Mouse (Mus musculus) embryonic facial prominence, embryonic 13.5 days (tissue): Measurements from ENCODE around the gene 1700122O11Rik. TPM values are rescaled to one million over a fixed set of nuclear protein-coding genes. Genes with fewer than 3 reads are reported as not detected.
A peak's percentile ranks its signal among the peaks of the same experiment; 100 is the strongest.

ENCODE experiments used
- ATAC-seq: fragments of 200-750 bp; cut with Nextera tagmentation; 2 replicates; pipeline ENCODE4 v1.8.0; 2017; ENCODE audit warnings: low read depth; ENCODE audit not compliant: insufficient number of reproducible peaks, insufficient read depth, low FRiP score, low TSS enrichment
- H3K27ac ChIP-seq: fragments of 300-500 bp; sonication (generic); 2 replicates; pipeline ENCODE4 v1.5.1; 2015; ENCODE audit warnings: moderate library complexity, mild to moderate bottlenecking, inconsistent platforms
- H3K27me3 ChIP-seq: fragments of 300-500 bp; sonication (generic); 2 replicates; pipeline ENCODE4 v1.6.1; 2015; ENCODE audit warnings: mild to moderate bottlenecking, inconsistent platforms
- H3K36me3 ChIP-seq: fragments of 300-500 bp; sonication (generic); 2 replicates; pipeline ENCODE4 v1.6.1; 2015; ENCODE audit warnings: mild to moderate bottlenecking, inconsistent platforms
- H3K4me1 ChIP-seq: fragments of 300-500 bp; sonication (generic); 2 replicates; pipeline ENCODE4 v1.6.1; 2015; ENCODE audit warnings: inconsistent platforms
- H3K4me2 ChIP-seq: fragments of 300-500 bp; sonication (generic); 2 replicates; pipeline ENCODE4 v1.6.1; 2015; ENCODE audit warnings: moderate library complexity, mild to moderate bottlenecking, inconsistent platforms
- H3K4me3 ChIP-seq: fragments of 300-500 bp; sonication (generic); 2 replicates; pipeline ENCODE4 v1.5.1; 2015; ENCODE audit warnings: mild to moderate bottlenecking, inconsistent platforms
- H3K9ac ChIP-seq: fragments of 300-500 bp; sonication (generic); 2 replicates; pipeline ENCODE4 v1.6.1; 2015; ENCODE audit warnings: mild to moderate bottlenecking, inconsistent platforms
- H3K9me3 ChIP-seq: fragments of 300-500 bp; sonication (generic); 2 replicates; pipeline ENCODE4 v1.6.1; 2016; ENCODE audit warnings: inconsistent platforms
- WGBS: fragments of 180-500 bp; shearing (Covaris S2); methylation state at CpG from one replicate; pipeline ENCODE4 v1.1.7; 2015; ENCODE audit warnings: mixed read lengths; 5-methylcytosine and 5-hydroxymethylcytosine counted together
- polyA plus RNA-seq: library from polyadenylated mRNA; unstranded; fragments of >200 nt; fragmentation: Nextera tagmentation; extraction: Ambion mirVana; gene quantifications from 2 replicates; pipeline ENCODE4 v1.2.1, GENCODE M21; 2015

The 1700122O11Rik gene
- polyA plus RNA-seq, 1 experiment from 2014 or later: not detected

- Histone ChIP-seq H3K27me3 (no peaks in the 10 kb centered on the region), H3K27ac (peak overlapping the region; percentile 83), H3K4me2 (peak overlapping the region; percentile 70), H3K9ac (peak overlapping the region; percentile 61; the same call in 1 of the 2 replicates), H3K4me1 (peaks cover 41% of the 10 kb centered on the region), H3K9me3 (no peaks in the 10 kb centered on the region), H3K36me3 (no peaks in the 10 kb centered on the region), H3K4me3 (peak overlapping the region; percentile 40)
- no peak for ATAC-seq
- WGBS: 12% methylated on average over 7 of the region's 7 CpGs
Observed at GRCm38 (mm10) chr17:48001157-48001556, 36.9 kb downstream of the 1700122O11Rik start.

- 50% methylated on average over 3 of the region's 3 CpGs for WGBS
- Histone ChIP-seq H3K9me3 (no peaks in the 10 kb centered on the region), H3K27me3 (no peaks in the 10 kb centered on the region), H3K4me3 (no peak overlapping the region), H3K9ac (no peak overlapping the region), H3K4me2 (no peak overlapping the region), H3K36me3 (no peaks in the 10 kb centered on the region), H3K4me1 (peaks cover 31% of the 10 kb centered on the region), H3K27ac (no peak overlapping the region)
- no peak for ATAC-seq
Observed at GRCm38 (mm10) chr17:47999812-48000211, 38.3 kb downstream of the 1700122O11Rik start.

GRCm38 (mm10) chr17:47999403-47999802 lies 38.7 kb downstream of the 1700122O11Rik start:
- no peaks in the 10 kb centered on the region for H3K9me3 ChIP-seq
- no peak overlapping the region for H3K4me2 ChIP-seq
- H3K36me3 ChIP-seq: no peaks in the 10 kb centered on the region
- no peaks in the 10 kb centered on the region for H3K27me3 ChIP-seq
- H3K4me3 ChIP-seq: no peak overlapping the region
- H3K27ac ChIP-seq: no peak overlapping the region
- no peak overlapping the region for H3K9ac ChIP-seq
- no peak for ATAC-seq
- WGBS: 33% methylated on average over 6 of the region's 6 CpGs
- H3K4me1 ChIP-seq: peaks cover 31% of the 10 kb centered on the region

GRCm38 (mm10) chr17:47997806-47998205 lies 40.3 kb downstream of the 1700122O11Rik start:
- no peak overlapping the region for H3K9ac ChIP-seq
- 28% methylated on average over 3 of the region's 3 CpGs for WGBS
- ATAC-seq: no peak
- no peak overlapping the region for H3K27ac ChIP-seq
- peaks cover 31% of the 10 kb centered on the region for H3K4me1 ChIP-seq
- no peaks in the 10 kb centered on the region for H3K9me3 ChIP-seq
- no peak overlapping the region for H3K4me3 ChIP-seq
- no peak overlapping the region for H3K4me2 ChIP-seq
- no peaks in the 10 kb centered on the region for H3K27me3 ChIP-seq
- H3K36me3 ChIP-seq: no peaks in the 10 kb centered on the region

- WGBS: 49% methylated on average over 10 of the region's 10 CpGs
- Histone ChIP-seq H3K4me3 (no peak overlapping the region), H3K27ac (peak overlapping the region; percentile 82), H3K9me3 (no peaks in the 10 kb centered on the region), H3K4me1 (peaks cover 35% of the 10 kb centered on the region), H3K4me2 (no peak overlapping the region), H3K9ac (0 out of 2 replicates have a peak overlapping the region, but pooled peaks have one; percentile 4), H3K27me3 (no peaks in the 10 kb centered on the region), H3K36me3 (no peaks in the 10 kb centered on the region)
- ATAC-seq: no peak
Observed at GRCm38 (mm10) chr17:47990392-47991123, 47.5 kb downstream of the 1700122O11Rik start.

- H3K9me3 ChIP-seq: no peaks in the 10 kb centered on the region
- peaks cover 35% of the 10 kb centered on the region for H3K4me1 ChIP-seq
- H3K27ac ChIP-seq: peak overlapping the region; percentile 82
- no peaks in the 10 kb centered on the region for H3K36me3 ChIP-seq
- WGBS: 11% methylated on average over 8 of the region's 8 CpGs
- ATAC-seq: no peak; the same call in 1 of the 2 replicates
- H3K27me3 ChIP-seq: no peaks in the 10 kb centered on the region
- H3K4me3 ChIP-seq: no peak overlapping the region
- 0 out of 2 replicates have a peak overlapping the region, but pooled peaks have one; percentile 4 for H3K9ac ChIP-seq
- H3K4me2 ChIP-seq: no peak overlapping the region
Observed at GRCm38 (mm10) chr17:47989951-47990378, 48.1 kb downstream of the 1700122O11Rik start.

- H3K36me3 ChIP-seq: no peaks in the 10 kb centered on the region
- WGBS: 18% methylated on average over 8 of the region's 8 CpGs
- H3K4me3 ChIP-seq: no peak overlapping the region
- peak; percentile 87 for ATAC-seq
- no peak overlapping the region for H3K9ac ChIP-seq
- H3K27me3 ChIP-seq: no peaks in the 10 kb centered on the region
- no peaks in the 10 kb centered on the region for H3K9me3 ChIP-seq
- peaks cover 35% of the 10 kb centered on the region for H3K4me1 ChIP-seq
- H3K4me2 ChIP-seq: peak overlapping the region; percentile 26; the same call in 1 of the 2 replicates
- peak overlapping the region; percentile 82 for H3K27ac ChIP-seq
Observed at GRCm38 (mm10) chr17:47988811-47989210, 49.3 kb downstream of the 1700122O11Rik start.

GRCm38 (mm10) chr17:47988074-47988473 lies 50.0 kb downstream of the 1700122O11Rik start:
- Histone ChIP-seq H3K36me3 (no peaks in the 10 kb centered on the region), H3K9me3 (no peaks in the 10 kb centered on the region), H3K4me2 (no peak overlapping the region), H3K27me3 (no peaks in the 10 kb centered on the region), H3K27ac (peak overlapping the region; percentile 82; the same call in 1 of the 2 replicates), H3K4me3 (no peak overlapping the region), H3K4me1 (peaks cover 35% of the 10 kb centered on the region), H3K9ac (no peak overlapping the region)
- 68% methylated on average over 8 of the region's 8 CpGs for WGBS
- no peak for ATAC-seq

Other genes starting within 250 kb of the 1700122O11Rik start
- gene Mdfi, start 203.6 kb downstream of the 1700122O11Rik start, polyA plus RNA-seq: 28.9 and 35.9 TPM in 2 replicates
- 18.9 and 19.8 TPM in 2 replicates for gene Foxp4, start 113.6 kb downstream of the 1700122O11Rik start, polyA plus RNA-seq
- gene 1700067P10Rik, start 51.0 kb upstream of the 1700122O11Rik start, polyA plus RNA-seq: not detected in 2 replicates
- not detected in 2 replicates for gene 9830107B12Rik, start 108.0 kb upstream of the 1700122O11Rik start, polyA plus RNA-seq
- gene A530064D06Rik, start 129.0 kb upstream of the 1700122O11Rik start, polyA plus RNA-seq: not detected in 2 replicates
- gene Trem1, start 194.5 kb upstream of the 1700122O11Rik start, polyA plus RNA-seq: 0.13 TPM in 1 of 2 replicates, not detected in the other
- gene Trem3, start 209.5 kb upstream of the 1700122O11Rik start, polyA plus RNA-seq: not detected in 2 replicates
- 0.15 and 0.41 TPM in 2 replicates for gene Treml4, start 226.0 kb upstream of the 1700122O11Rik start, polyA plus RNA-seq